Mouse (Mus musculus) mature B cell (primary cell): ENCODE results near the gene Irgq.
"Not testable (repeated sequence)": the region's sequence is repeated elsewhere in the genome, so short reads cannot be mapped to it uniquely, and the experiment has no call there.

Source experiments
- in situ Hi-C: fragments of 300-500 bp; cut with MboI; formaldehyde crosslinking; loops from 2 replicates; pipeline ENCODE4 v1.14.3; 2019

The Irgq gene

GRCm38 (mm10) chr7:24530062-24530931 is at the start of gene Irgq:
Gene Irgq (plus strand): TSS chr7:24530689.
- in situ Hi-C loops = no loop called here

- in situ Hi-C loops = no loop called here
These were observed 49.5 kb upstream of the Irgq start for GRCm38 (mm10) chr7:24480986-24481473.

GRCm38 (mm10) chr7:24481474-24482207 is 48.8 kb upstream of the Irgq start, which contains the start of gene Cadm4:
Gene Cadm4 (plus strand): TSS chr7:24482023.
- in situ Hi-C loops = no loop called here

GRCm38 (mm10) chr7:24482208-24483020 is 48.1 kb upstream of the Irgq start:
- in situ Hi-C loops = no loop called here

- in situ Hi-C loops = not testable (repeated sequence)
These were observed 47.2 kb upstream of the Irgq start for GRCm38 (mm10) chr7:24483291-24483690.

DNA sequence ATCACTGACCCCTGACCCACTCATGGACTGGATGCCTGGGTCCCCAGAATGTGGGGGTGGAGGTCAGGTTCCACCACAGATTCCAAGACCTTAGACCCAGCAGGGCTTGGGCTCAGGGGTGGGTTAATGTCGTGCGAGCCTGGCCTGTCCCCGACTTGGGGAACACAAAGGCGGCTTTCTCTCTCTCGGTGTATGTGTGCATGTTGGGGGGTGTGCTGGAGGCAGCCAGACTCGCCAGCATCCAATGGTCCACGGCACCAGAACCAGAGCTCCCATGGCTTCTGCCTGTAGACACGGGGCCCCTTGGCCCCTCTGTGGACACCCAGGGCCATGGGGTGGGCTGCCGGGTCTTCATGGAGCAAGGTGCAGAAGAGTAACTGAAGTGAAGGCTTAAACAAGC is 45.0 kb upstream of the Irgq start:
- in situ Hi-C loops = no loop called here

GRCm38 (mm10) chr7:24486654-24487130 is 43.8 kb upstream of the Irgq start:
- in situ Hi-C loops = no loop called here

DNA sequence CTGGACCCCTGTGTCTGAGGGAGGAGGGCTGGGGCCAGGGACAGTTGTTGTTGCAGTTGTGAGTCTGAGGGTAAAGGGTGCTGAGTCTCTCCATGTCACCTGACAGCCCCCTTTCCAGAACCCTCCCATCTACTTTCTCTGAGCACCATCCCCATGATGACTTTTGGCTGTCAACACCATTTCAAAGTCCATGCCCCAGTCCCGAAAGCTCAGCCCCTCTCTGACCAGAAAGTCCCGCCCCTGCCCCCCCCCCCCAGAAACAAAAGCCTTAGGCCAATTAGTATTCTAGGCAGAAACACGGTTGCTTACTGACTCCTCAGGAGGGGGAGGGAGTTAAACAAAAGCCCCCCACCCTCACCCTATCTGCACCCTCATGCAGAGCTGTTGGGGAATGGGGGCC is 43.1 kb upstream of the Irgq start:
- in situ Hi-C loops = no loop called here

- in situ Hi-C loops = no loop called here
These were observed 42.2 kb upstream of the Irgq start for GRCm38 (mm10) chr7:24488303-24488702.

- in situ Hi-C loops = no loop called here
These were observed 30.5 kb upstream of the Irgq start for GRCm38 (mm10) chr7:24499856-24500577.

- in situ Hi-C loops = no loop called here
These were observed 29.6 kb upstream of the Irgq start for GRCm38 (mm10) chr7:24500929-24501328.

DNA sequence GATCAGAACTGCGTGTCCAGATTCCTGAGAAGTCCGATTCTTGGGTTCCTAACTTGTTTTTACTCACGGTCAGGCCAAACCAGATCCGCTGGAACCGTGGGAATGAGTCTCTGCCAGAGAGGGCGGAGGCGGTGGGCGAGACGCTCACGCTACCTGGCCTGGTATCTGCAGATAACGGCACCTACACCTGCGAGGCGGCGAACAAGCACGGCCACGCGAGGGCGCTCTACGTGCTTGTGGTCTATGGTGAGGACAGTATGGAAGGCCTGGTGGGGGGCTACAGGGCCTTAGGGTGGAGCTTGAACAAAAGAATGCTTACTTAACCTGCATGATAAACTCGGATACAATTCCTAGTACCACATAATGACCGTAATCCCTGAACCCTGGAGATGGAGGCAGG is 29.0 kb upstream of the Irgq start:
- in situ Hi-C loops = no loop called here

- in situ Hi-C loops = no loop called here
These were observed 26.5 kb upstream of the Irgq start for GRCm38 (mm10) chr7:24504004-24504403.

DNA sequence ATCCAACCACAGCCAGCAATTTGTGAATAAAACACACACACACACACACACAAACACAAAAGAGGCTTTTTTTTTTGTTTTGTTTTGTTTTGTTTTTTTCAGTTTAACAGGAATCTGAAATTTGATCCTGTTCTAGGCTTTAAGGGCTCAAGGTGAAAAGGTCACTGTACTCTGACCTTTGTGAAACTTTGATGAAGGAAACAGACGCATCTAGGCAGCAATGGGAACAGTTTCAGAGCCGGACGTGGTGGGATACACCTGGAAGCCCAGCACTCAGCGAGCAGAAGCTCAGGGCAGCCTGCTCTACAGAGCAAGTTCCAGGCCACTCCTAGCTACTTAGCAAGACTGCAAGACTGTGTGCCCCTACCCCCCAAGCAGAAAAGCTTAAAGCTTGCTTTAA is 25.6 kb upstream of the Irgq start:
- in situ Hi-C loops = no loop called here

DNA sequence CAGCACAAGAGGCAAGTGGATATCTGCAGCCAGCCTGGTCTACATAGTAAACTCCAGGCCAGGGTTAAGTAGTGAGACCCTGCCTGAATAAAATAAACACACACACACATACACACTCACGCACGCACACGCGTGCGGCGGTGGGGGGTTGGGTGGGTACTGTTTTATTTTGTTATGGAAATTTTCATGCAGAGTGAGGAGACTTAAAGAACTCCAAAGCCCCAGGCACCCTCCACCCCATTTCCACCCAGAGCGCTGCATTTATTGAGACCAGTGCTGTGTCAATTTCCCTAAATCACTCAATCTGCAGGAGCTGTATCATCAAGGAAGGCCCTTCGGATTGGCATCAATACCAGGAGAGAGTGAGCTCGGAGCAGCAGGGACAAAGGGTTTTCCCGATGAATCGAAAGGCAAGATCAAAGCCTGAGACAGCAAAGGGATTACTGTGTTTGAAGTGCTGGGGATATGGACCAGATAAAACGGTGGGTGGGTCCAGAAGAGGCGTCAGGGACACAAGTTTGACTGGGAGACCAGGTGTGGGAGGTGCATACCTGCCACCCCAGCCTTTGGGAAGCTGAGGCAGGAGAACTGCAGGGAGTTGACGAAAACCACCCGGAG is 24.9 kb upstream of the Irgq start:
- in situ Hi-C loops = no loop called here

DNA sequence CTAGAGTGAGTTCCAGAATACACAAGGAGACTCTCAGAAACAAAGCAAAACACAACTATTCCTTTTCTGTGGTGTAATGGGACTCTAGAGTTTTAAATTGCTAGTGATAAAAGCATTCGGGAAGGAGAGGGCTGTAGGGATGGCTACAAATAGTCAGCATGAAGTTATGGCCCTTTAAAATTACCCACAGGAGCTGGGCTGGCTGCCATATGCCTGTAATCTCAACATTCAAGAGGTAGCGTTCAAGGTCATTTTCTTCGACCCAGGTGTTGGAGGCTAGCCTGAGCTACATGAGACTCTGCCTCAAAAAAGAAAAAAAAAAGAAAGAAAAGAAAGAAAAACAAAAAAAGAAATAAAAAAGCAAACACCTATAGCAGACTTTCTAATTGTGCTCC is 24.4 kb upstream of the Irgq start:
- in situ Hi-C loops = no loop called here

GRCm38 (mm10) chr7:24506476-24506837 is 24.0 kb upstream of the Irgq start:
- in situ Hi-C loops = no loop called here

DNA sequence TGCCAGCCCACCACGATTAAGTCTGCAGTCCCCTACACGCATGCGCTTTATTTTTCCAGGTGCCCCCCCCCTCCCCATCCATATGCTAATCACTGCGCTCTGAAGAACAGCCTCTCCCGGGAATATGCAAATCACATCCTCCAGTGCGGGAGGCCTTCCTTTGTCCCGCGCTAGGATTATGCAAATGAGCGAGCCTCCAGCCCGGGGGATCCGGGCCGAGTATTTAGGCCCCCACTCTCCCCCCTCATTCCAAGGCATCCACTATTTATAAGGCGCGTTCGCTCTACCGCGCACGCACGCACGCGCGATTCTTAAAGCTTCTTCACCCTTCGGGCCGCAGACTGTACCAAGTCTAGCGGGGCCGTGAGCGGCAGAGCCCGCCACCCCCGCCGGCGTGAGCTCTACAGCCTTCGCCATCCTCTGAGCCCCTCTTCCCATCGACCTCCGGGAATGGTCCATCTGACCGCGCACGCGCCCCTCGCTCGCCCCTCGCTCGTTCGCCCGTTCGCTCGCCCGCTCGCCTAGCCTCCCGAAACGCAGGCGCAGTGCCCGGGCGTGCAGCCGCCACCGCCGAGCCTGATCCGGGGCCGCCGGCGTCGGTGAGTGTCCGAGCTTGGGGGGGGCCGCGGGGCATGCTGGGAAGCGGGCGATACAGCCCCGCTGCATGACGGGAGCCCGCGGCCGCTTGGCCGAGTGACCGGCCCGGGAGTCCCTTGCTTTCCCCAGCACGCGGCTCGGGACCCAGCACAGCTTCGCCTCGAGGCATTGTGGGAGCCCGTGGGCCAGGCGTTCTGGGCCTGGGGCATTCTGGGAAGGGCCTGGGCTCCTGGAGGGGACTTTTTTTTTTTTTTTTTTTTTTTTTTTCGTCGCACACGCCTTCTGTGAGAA is 23.4 kb upstream of the Irgq start, which contains the start of gene Zfp428:
Gene Zfp428 (plus strand): TSS at position 169 of the 888 bp plus-strand sequence.
- in situ Hi-C loops = no loop called here

DNA sequence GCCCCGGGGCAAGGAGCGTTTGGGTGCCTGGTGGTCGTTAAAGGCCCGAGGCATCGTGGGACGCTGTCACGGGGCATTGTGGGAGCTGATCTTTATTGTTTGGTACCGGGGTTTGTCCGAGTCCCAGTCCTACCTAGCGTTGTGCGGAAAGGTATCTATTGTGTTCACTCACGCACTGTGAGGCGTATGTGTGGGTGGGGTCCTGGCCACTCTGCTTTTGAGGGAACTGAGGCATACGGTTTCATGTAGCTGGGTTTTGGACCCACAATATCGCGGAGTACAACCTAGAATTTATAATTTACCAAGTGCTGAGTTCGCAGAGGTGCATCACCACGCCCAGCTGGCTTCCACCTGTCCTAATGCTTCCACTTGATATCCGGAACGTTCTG is 22.8 kb upstream of the Irgq start:
- in situ Hi-C loops = no loop called here

- in situ Hi-C loops = no loop called here
These were observed 18.1 kb upstream of the Irgq start, which contains the start of gene AC161166.1 for GRCm38 (mm10) chr7:24512355-24512754. Gene AC161166.1 (minus strand): TSS chr7:24512455.
